In the genomic region with DNA sequence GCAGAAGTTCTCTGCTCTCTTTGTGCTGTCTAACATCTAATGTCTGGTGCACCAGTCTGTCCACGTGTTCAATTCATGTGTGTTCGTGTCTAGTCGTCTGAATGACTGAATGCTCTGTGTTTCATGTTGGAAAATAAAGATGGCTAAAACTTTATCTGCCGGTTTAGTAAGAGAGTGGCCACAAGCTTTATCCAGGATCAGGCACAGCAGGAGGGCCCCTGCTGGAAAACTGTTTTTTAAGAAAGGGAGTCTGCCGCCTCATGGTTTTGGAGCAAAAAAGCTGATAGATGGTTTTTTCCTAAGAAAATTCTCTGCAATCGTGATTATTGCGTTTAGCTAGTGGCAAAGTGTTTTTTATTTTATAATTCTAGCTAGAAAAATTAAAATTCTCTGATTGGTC, we compare ENCODE assay signal across 10 mouse cellular contexts. TPM values are rescaled to one million over a fixed set of nuclear protein-coding genes. Genes with fewer than 3 reads are reported as not detected.
"Had no signal": no experiment of that assay in that cellular context is flagged by ENCODE, and none has a peak within 500 bp of the region (broad histone marks: within the 10 kb centered on the region; RNA-seq: fewer than 3 reads in every experiment).

No protein-coding gene starts in this region.

RNA-seq across cellular contexts. Expression of a gene that starts 10.0 kb away (rescaled TPM):
- total RNA-seq: neutrophil, adult 5-6 weeks had no signal
- polyA plus RNA-seq: neural tube, embryonic 13.5 days; neural tube, embryonic 14.5 days; neural tube, embryonic 15.5 days; small intestine, adult 2 months; spleen, adult 2 months; stomach, postnatal 0 days; thymus, adult 2 months; thymus, postnatal 0 days; urinary bladder, adult 2 months had no signal
